Mouse (Mus musculus) right cerebral cortex, postnatal 25 days (tissue): ENCODE results near the gene Ptpn11.
"Not testable (repeated sequence)": the region's sequence is repeated elsewhere in the genome, so short reads cannot be mapped to it uniquely, and the experiment has no call there.

Experiments
- DNase-seq: peaks from one replicate; pipeline ENCODE4 v3.0.0; 2022

Gene Ptpn11

DNA sequence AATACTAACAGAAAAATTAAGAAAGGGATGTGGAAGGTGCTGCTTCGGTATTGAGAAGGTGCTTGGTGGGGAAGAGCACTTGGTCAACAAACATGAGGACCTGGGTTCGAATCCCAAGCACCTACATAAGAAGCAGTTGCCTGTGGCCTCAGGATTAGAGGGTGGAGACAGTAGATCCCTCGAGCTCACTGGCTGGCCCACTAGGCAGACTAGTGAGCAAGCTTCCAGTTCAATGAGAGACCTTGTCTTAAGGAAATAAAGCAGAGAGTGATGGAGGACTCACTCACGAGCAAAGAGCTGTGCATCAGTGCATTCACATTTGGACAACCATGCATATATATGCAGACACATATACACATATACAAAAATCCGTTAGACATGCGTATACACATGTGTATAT lies 20.9 kb upstream of the Ptpn11 start:
- DNase-seq = no peak

DNA sequence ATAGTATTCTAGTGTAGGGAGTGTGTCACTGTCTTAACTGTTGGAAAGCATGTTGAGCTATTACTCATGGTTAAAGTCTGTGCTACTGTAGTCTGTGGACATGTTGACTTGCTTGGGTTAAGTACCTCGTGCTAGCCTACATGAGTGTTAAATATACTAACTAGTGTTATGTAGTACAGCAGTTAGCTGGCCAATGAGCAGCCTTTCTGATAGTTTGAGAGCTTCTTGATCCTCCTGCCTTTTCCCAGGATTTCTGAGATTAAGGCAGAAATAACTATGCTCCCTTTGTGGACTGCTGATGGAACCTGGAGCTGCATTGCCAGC lies 19.4 kb upstream of the Ptpn11 start:
- no peak for DNase-seq

DNA sequence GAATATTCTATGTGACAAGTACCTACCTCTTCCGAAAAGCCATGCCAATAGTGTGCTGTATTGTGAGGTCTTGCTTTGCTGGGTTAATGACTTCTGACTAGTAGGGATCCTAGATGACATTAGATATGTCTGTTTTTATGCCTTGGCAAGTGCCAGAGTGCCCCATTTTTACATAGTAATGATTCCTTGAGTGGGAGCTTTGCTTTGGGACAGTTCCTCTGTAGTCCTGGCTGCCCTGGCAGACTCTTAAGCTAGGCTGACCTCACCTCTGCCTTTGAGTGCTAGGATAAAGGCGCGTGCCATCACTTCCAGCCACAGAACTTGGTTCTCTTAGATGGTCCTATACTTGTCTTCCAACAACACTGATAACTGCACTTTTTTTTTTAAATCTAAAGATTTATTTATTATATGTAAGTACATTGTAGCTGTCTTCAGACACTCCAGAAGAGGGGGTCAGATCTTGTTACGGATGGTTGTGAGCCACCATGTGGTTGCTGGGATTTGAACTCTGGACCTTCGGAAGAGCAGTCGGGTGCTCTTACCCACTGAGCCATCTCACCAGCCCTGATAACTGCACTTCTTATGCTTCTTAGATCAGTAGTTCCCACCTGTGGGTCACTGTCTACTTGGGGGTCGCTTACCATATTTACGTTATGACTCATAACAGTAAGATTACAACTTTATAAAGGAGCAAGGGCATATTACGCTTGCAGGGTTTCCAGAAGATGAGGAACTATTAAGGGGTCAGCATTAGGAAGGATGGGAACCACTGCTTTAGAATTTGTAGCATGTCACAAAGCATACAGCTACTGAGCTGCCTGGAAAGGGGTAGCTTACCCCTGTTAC lies 18.8 kb upstream of the Ptpn11 start:
- no peak for DNase-seq

DNA sequence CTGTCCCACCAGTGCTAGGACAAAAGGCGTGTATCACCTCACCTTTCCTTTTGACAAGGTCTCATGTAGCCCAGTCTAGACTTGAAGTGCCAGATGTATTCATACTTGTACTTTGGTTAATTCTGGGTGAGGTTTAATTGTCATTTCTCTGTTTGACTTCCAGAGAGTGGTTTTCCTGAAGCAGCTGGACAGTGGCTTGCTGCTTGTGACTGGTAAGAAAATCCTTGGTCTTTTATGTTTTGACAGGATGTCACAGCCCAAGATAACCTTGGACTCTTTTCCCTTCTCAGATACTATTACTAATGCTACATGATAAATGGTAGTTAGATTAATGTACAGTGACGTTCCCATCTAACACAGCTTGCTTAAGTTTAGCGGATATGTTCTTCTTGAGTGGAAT lies 15.8 kb upstream of the Ptpn11 start:
- DNase-seq = no peak

DNA sequence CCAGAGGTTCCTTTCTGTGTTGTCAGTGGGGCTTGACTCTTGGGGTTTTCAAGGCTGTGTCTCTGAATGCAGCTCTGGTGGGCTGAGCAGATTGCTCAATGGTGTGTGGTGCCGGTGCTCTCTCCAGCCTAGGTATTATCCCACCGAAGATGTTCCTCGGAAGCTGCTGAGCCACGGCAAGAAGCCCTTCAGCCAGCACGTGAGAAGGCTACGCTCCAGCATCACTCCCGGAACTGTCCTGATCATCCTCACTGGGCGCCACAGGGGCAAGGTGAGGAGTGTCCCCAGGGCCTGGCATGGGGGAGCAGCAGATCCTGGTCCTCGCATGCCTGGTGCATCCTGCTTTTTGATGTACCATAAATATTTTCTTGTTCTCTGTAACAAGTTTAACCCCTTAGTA lies 15.3 kb upstream of the Ptpn11 start:
- no peak for DNase-seq

DNA sequence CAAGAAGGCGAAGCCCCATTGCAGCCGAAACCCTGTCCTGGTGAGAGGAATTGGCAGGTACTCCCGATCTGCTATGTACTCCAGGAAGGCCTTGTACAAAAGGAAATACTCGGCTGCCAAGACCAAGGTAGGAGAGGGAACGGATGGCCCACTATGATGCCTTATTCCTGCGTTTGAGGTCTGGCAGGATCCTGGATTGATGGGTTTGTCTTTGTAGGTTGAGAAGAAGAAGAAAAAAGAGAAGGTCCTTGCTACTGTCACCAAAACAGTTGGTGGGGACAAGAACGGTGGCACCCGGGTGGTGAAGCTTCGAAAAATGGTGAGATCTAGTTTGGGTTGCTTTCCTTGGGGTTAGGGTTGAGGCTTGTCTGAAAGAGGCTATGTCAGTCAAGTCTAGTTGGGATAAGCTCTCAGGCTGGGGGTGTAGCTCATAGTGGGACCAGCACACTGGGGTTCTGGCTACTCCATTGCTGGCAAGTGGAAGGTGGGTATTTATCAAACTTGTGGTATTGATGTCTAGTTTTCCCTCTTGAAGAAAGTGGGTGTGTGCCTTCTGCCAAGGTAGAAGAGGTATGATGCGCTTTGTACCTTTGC lies 14.4 kb upstream of the Ptpn11 start:
- not testable (repeated sequence) for DNase-seq

DNA sequence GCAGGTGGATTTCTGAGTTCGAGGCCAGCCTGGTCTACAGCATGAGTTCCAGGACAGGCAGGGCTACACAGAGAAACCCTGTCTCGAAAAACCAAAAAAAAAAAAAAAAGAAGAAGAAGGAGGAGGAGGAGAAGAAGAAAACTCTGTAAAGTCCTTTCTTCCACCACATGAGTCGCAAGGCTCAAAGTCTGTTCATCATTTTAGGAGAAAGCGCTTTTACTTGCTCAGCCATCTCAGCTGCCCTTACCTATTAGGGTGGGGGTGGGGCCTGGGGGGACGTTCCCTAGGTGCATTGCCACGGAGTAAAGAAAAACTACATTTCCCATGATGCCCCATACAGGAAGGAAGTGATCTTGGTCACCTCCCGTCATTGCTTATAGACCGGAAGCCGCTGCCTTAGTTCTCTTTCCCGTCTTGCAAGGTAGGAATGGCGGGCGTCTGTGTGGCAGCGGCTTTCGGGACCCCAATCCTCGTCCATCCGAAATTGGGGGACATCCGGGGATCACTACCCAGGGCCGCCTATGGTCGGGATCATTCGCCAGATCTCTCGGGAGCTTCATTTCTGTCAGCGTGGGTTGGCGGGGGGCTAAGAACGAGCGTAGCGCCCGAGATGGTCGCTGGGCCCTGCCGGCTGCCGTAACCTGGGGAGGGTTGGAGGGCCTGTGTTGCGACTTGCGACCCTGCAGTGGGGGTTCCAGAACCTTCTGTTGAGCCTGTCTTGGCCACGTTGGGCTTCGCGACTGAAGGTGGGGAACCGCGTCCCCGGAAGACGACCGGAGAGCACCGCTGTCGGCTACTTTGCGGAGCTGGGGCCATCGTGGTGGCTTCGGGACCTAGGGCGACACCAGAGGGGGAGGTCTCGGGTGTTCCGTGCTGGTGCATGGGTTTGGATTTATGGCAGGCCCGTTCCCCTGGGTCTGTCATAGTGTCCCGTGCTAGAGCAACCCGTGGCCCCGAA lies 13.2 kb upstream of the Ptpn11 start, which contains the start of gene Rpl6:
Rpl6 (plus strand) TSS at position 350 of the 958 bp plus-strand sequence.
- peak; percentile 79 for DNase-seq

DNA sequence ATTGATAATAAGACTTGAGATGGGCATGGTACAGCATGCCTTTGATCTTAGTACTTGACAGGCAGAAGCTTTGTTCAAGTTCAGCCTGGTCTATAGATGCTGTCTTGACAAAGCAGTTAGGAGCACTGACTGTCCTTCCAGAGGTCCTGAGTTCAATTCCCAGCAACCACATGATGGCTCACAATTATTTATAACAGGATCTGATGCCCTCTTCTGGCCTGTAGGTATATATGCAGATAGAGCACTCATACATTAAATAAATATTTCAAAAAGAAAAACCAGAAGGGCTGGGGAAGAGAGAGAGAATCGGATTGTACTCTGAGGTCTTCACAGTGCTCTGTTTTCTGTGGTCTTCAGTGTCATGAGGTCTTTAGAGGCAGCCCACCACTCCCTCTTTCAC lies 11.3 kb upstream of the Ptpn11 start:
- DNase-seq = no peak

DNA sequence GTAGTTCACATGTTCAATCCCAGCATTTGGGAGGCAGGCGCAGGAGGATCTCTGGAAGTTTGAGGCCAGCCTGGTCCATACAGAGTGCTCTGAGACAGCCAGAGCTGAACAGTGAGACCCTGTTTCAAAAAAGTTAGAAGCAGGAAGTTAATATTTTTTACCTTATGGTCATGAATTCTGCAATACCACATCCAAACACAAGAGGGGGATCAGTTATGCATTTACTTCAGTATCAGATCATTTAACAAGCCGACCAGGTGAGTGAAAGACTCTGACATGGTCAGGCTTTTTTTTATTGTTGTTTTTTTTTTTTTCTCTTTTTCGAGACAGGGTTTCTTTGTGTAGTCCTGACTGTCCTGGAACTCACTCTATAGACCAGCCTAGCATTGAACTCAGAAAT lies 10.5 kb upstream of the Ptpn11 start:
- DNase-seq = no peak

DNA sequence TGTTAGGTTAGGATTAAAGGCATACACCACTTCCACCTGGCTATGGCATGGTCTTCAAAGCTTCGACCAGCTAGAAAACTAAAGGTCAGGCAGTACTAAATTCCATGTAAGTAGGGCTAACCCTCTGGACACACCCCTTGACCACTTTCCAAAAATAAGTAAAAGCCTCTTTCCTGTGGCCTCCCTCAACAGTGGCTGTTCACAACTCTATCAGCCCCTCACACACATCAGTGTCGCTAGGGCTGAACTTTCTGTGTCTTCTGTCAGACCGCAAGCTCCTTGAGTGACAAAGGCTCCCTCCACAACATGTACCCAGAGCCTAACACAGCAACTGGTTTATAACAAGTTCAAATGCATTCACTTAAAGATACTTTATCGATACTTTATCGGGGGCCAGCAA lies 7.2 kb upstream of the Ptpn11 start:
- DNase-seq = no peak

DNA sequence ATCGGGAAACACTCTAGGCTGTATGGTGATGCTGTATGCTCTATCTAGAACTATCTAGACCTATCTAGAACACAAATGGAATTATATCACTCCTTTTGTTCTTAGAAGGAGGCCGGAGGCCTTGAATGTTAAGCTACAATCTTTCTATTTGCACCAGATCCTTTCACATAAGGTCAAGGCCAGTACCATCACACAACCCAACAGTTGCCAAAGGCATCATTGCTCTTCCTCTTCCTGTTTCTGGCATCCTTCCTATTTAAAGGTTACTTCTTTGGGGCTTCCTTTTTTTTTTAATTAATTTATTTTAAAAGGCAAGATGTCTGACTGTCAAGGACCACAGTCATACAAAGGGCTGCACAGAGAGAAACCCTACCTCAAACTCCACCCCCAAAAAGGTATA lies 6.1 kb upstream of the Ptpn11 start:
- no peak for DNase-seq

DNA sequence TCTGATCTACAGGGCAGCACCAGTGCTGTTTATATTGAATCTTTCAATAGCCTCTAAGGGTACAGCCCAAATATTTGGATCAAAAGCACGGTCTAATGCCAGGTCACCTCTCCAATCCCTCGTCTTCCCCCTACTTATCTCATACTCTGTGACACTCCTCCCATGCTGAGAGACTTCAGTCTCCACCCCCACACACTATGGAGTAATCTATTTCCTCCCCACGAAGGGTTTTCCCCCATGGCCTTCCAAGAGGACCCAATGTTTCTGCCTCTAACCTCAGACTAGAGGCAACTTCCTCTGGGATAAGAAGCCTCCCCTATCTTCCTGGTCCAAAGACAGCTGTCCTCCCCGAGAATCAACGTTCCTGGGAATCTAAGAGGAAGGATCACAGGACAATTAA lies 5.6 kb upstream of the Ptpn11 start:
- no peak for DNase-seq

DNA sequence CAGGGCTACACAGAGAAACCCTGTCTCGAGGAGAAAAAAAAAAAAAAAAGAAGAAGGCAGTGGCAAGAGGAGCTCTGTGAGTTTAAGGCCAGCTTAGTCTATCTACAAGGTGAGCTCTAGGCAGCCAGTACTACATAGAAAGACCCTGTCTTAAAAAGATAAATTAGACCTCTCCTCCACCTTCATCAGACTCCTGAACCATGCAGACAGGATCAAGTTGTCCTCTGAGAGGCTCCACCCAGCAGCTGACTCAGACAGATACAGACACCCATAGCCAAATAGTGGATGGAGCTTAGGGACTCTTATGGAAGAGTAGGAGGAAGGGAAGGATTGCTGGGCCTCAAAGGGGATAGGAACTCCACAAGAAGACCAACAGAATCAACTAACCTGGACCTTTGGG lies 3.0 kb upstream of the Ptpn11 start:
- no peak for DNase-seq

DNA sequence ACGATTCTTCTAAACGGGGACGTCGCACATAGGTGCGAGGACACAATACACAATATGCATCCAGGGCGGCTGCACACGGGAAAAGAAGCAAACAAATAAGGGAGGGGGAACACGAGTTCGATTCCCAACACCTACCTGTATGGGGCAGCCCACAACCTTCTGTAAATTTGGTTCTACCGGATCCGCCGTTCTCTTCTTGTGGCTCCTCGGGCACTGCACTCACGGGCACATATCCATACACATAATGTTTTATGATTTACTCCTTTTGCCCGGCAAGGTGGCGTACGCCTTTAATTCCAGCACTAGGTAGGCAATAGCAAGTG lies 348 bp upstream of the Ptpn11 start:
- no peak for DNase-seq

DNA sequence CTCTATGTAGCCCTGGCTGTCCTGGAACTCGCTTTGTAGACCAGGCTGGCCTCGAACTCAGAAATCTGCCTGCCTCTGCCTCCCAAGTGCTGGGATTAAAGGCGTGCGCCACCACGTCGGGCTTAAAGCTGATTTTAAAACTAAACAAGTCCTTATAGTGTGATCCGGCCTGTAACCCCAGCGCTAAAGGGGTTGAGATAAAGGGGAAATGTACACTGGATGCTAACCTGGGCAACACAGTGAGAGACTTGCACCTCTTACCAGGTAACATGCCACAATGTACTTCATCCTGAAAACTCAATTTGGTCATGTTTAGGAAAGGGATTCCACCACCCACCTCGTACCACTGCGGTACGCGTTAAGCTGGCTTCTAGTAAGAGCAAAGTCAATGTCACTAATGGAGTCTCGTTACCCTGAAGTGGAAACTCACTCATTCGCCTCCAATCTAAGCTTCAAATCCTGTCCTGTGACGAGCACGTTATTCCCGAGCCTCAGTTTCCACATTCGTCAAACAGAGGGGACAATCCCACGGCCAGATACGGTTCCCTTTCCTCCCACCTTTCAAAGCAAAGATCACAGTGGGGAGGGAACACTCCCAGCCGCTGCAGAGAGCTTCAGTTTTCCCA lies 874 bp downstream of the Ptpn11 start:
- DNase-seq = no peak

DNA sequence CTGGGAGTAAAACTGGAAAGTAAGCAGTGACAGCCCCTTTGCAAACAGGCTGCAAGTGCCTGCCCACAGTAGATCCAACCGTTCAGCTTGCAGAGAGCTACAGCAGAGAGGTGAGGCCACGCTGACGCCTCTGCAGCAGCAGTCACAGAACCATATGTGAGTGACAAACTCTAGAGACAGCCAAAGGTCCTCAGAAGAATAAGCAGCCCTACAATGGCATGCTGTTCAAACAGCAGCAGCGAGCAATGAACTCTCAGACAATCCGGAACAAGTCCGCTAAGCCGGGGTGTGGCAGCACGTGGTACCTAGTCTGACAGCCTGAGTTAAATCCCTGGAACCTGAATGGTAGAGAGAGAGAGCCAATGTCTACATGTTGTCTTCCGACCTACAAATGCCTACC lies 2.0 kb downstream of the Ptpn11 start:
- DNase-seq = no peak

DNA sequence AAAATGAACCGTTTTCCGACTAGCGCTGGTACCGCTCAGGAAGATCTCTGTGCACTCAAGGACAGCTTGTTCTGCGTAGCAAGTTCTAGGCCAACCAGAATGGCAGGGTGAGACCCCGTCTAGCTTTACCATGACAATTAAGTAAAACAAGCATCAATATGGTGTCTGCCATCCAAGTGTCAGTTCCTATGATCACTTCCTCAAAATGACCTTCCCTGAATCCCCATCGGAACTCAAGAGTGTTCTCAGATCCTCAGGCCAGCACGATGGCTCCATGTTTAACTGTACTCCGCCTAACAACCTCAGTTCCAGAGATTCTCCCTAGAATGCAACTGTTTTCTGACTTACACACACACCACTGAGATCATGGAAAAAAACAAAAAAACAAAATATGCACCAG lies 2.9 kb downstream of the Ptpn11 start:
- DNase-seq = no peak

DNA sequence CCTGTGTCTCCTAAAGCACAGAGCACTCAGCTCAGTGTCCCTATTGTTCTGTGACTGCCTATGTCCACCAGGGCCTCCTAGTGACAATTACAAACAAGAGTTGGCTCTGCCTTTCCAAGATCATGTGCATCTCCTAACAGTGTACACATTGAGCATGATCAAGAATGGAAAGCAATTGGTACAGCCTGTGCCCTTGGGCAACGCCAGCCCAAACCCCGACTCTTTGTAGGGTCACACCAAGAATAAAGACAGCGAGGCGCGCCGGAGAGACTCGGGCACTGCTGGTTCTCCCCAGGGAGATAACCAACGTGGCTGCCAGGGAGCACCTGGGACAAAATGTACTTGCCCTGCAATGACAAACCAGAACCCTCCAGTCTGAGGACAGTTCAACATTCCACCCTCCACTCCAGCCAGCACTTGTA lies 3.6 kb downstream of the Ptpn11 start:
- no peak for DNase-seq

DNA sequence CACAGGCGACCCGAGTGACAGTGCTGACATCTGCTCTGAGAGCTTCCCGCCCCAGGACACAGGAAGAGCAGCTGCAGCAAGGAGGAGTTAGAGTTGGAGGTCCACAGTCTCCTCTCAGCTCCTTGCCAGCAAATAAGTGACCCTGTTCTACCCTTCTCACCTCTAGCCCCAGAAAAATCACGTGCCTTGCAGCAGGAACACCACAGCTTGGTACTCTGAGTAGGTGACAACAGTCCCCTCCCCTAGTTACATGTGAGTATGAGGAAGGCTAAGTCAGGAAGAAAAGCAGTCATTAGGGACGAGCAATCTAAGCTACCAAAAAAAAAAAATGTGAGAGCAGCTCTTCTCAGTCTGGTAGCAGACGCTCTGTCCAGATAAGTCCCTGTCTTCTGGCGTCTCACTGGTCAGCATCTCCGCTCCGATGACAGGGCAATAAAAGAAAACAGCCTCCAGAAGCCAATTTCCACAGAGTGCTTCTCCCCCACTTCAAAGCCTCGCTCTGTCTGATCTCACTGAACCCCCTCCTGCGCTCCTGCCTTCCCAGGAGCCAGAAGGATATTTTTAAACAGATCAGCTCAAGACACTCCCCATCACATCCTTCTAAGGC lies 6.1 kb downstream of the Ptpn11 start:
- DNase-seq = no peak

DNA sequence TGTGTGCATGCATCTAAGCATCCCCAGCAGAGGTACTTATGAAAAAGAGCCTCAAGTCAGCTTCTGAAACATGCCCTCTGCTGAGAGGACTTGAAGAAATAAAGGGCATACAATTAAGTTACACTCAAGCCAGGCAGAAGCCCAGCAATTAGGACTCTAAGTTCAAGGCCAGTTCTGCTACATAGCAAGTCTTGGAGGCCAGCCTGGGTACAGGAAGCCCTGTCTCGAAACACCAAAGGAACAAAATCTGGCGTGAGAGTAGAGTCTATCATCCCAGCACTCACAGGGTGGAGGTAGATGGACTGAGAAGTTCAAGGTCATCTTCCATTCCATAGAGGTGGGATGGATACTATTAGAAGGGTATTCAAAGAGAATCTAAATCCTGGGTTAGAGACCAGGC lies 6.8 kb downstream of the Ptpn11 start:
- DNase-seq = no peak

DNA sequence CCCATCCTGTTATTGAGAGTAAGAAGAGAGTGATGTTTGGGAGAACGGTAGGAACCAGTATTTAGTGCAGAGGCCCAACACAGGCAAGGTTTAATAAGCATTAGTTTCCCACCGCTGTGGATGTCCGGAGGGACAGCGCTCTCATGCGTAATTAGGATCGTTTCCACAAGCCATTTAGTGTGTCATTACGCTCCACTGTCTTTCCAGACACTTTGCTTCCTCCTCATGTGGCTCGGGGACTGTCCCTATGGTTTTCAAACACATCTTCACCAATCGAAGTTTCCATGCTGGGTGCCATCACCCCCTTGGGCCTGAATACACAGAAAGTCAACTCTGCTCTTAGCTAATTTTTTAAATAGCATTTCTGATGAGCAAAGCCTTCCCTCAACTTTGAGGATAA lies 7.9 kb downstream of the Ptpn11 start:
- no peak for DNase-seq

DNA sequence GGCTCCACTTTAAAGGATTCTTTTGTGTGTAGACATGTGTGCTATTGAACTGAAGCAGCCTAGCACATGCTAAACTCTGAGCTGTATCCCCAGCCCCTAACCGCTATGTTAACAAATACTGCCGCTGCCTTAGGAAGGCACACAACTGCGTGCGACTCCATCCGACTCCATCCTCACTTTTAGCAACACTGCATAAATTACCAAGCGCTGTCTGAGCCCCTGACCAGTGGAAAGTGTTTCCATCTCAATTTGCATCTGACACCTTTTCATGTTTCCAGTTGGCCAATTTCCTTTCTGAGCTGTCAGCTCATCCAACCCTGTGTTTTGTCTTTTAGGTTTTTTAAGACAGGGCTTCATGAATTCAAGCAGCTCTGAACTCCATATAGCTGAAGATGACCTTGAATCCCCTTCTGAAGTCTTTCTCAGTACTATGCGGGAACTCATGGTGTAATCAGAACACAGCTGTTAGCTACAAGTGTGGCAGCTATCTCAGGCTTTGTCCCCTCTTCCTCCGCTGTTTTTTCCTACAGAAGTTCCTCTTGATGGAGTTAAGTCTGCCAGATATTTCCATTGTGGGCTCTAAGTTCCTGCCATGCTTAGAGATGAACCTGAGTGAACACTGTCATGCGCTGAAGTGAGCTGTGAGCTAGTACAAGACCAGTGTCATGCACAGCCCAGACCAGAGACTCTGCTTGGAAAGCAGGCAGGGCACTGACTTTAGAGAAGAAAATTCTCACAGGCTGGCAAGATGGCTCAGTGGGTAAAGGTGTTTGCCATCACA lies 11.9 kb downstream of the Ptpn11 start:
- no peak for DNase-seq
